Mouse (Mus musculus) lung, postnatal 14 days (tissue): ENCODE data around the gene 4930404H24Rik.
"Not testable (repeated sequence)": the region's sequence is repeated elsewhere in the genome, so short reads cannot be mapped to it uniquely, and the experiment has no call there.

Experiments used
- DNase-seq: peaks from one replicate; pipeline ENCODE4 v3.0.0; 2021

4930404H24Rik gene

DNA sequence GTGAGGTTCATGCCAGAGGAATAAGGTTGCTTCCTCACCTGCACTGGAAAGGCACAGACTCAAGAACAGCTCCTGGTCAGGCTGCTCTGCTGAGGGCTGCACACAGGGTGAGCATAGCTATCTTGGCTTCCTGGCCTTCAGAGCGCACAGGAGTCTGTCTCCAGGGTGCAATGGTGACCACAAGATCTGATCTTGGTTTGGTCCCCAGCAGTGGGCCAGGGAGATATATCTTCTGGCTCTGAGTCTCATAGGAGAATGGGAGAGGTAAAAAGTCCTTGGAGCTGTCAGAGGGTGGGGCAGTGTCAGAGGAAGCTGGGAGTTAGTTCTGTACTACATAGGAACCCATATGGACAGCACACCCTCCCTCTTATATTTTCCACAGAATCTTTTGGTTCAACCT, 13.1 kb upstream of the 4930404H24Rik start:
- no peak for DNase-seq

DNA sequence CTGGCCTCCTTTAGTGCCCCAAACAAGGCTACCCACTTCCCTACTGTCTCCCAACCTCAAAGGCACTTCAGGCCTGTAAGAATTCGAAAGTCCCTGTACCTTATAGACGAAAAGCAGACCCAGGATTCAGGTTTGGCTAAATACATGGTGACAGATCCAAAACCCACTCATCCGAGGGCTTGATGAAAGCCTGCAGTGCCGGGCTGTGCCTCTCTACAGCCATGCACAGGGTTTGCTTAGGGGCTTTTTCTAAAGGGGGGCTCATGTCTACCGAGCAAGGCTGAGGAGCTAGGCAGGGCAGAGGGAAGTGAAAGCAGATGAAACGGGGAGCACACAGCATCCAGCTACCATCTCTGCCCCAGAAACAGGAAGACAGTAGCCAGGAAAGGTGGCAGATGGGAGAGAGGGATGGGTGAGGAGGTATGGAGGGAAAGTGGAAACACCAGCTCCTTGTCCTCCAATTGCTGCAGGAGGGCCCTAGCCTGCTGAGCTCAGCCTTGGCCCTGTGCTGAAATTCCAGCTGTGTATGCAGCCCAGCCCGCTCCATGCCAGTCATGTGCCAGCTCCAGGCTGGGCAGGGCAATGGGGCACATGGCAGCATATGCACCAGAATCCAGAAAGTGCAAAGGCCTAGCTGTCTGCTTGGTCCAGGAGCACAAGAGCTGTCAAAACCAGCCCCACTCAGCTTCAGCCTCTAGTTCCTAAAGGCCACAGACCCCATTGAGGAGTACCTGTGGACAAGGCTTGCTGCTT, 11.3 kb upstream of the 4930404H24Rik start:
- DNase-seq, result no peak

DNA sequence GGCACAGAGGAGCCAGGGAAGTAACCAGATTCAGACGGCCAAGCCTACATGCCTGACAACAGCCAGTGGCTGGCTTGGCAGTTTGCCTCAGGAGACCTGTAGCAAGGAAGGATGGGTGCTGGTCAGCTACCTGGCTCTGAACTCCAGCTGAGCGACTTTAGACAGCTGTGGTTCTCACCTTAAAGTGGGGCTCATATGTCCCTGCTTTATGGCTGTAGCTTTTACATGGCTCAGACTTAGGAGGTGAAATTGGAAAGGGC, 10.8 kb upstream of the 4930404H24Rik start:
- no peak for DNase-seq

DNA sequence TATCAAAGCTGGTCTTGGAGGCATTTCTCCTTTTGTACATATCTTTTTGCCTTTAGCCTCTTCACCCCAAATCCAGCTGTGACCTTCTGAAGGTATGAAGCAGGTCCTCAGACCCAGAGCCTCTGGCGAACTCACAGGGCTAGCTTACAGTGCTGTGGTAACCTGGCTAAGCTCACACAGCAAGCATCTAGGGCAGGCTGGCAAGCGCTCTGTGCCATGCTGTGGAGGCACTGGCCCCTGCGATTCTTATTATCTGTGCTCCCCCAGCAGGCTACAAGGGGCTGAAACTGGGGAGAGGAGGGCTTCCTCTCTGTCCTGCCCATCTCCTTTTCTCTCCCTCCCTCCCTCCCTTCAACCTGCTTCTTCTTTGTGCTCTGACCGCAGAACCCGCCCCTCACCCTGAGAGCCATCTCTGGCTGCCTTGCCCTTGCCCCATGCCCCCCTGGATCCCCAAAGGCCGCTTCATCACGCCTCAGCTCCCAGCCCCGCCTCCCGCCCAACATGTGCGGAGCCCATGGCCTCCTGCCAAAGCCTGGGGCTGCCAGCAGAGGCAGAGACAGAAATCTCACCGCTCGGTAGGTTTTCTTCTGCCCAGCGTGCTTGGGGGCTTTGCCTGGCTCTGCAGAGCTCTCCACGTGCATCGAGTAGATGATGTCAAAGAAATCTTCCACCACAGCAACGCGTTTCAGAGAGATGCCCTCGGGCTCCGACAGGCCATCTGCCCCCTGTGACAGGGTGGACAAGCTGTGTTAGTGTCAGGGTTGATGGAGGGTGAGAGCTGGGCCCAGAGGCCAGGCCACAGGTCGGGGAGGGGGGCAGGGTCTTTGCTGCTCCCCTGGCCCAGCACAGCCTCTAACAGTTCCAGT, 9.2 kb upstream of the 4930404H24Rik start:
- peak; percentile 42 for DNase-seq

DNA sequence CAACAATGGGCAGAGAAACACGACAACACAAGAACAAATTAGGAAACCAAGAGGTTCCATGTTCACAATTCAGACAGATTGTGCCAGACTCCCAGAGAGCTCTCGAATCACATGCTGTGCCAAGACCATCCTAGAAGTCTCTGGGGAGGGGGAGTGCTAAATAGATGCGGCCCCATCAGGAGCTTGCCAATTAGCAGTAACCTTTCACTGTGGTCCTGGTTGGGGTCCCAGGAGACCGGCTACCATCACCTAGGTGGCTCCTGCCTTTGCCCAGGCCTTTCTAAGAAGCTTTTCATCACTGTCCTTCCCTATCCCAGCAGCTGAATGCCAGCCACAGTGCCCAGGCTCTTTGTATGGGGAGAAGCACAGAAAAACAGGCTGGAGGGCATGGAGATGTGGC, 8.5 kb upstream of the 4930404H24Rik start:
- DNase-seq, result no peak

DNA sequence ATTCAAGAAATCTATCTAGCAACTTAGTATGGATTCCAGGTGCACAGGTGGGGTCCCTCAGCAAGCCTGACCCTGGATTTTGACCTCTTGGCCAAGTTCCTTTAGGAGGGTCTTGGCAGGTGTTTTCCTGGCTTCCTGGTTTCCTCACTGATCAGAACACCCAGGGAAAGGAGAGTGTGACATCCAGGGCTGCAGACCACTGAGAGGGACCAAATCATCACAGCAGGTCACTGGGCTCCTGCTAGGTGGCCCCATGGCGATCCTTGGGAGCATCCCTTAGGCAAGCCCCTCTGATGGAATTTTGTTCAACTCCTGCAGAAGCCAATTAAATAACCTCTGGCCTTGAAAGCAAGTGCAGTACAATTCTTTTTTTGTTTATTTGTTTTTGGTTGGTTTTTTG, 2.5 kb upstream of the 4930404H24Rik start:
- no peak for DNase-seq

DNA sequence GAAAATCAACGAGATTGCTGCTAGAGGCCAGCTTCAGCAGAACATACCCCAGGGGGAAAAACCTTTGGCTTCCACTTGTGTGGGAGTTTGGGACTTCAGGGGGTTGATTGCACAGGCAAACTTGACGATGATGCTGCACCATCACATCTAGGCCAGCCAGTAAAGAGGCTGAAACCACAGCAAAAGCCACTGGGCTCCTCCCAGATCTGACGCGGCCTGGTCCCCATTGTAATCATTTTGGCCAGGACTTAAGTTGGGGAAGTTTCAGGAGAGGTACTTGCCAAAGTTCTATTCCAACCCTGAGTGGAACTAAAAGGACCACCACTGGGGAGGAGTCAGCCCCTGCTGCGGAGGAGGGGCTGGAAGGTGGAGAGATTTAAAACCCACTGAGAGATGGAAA, 1.6 kb upstream of the 4930404H24Rik start:
- DNase-seq, result no peak

DNA sequence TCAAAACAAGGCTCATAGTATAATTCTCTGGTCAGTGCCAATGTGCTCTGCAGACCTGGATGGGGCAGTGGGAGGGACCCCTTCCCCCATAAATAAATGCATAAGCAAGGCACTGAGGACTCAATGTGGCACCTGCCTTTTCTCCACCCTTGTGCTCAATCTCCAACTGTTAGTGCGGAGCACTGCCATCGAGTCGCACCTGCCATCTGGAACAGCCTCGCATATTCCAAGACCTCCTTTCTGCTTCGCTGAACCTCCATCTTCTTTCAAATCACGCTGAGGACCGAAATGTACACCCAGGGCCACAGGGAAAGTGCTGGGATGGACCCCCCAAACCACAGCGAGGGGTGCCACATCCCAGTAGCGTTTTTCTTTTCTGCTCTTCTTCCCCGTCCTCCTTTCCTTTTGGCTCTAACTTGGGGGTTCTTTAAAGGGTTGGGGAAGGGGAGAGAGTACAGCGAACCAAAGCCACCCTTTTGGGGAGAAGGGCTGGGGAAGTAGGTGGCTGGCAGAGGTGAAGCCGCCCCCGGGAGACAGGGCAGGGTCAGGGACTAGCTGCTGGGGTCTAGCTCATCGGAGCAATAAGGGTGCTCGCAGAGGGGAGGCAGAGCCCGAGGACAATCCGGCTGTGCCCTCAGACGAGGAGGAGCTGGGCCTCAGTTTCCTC, 945 bp upstream of the 4930404H24Rik start:
- DNase-seq, result no peak

DNA sequence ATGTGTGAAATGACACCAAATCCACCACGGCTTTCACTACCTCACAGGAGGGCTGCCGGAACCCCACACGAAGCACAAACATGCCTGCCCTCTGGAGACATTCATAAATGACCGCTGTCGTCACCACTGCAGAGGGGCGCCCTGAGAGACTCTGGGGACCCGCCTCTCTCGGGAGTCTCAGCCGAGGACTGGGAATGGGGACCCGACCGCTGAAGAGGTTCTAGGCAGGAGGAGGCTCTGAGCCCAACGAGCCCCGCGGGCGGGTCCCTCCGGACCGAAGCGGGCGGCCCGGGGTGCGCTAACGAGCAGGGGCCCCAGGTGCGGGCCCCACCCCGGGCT, 442 bp upstream of the 4930404H24Rik start:
- no peak for DNase-seq

DNA sequence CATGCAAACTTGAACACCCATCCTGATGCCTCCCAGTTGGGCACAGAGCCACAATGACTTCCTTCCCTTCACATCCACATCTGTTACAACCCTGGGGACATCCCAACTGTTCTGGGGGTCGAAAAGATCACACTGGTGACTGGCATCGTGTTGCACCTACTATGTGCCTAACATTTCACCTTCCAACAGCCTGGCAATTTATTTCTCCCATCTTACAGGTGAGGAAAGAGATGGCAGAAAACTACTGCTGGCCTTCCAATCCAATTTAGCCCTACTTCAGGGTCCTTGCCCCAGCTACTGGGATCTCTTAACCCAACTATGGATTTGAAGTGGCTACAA, 772 bp downstream of the 4930404H24Rik start:
- no peak for DNase-seq

DNA sequence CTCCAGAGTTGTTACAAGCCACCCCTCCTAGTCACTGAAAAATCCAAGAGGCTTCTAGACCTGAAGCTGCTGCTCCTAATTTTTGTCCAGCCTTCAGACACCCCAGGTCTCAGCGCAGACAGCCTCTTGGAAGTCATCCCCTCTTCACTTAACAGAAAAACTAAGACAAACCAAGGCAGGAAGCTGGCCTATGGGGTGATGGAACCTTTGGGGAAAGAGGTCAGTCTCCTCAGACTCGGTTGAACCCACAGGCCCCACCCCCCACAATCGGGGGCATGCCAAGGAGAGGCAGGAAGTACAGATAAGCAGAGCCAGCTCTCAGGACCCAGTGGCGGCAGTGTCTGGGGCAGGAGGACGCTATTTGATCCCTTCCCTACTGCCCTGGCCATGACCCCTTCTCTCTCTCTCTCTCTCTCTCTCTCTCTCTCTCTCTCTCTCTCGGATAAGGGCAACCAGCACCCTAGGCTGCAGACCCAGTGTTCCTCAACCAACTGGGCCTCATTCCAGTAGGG, 1.2 kb downstream of the 4930404H24Rik start:
- no peak for DNase-seq

DNA sequence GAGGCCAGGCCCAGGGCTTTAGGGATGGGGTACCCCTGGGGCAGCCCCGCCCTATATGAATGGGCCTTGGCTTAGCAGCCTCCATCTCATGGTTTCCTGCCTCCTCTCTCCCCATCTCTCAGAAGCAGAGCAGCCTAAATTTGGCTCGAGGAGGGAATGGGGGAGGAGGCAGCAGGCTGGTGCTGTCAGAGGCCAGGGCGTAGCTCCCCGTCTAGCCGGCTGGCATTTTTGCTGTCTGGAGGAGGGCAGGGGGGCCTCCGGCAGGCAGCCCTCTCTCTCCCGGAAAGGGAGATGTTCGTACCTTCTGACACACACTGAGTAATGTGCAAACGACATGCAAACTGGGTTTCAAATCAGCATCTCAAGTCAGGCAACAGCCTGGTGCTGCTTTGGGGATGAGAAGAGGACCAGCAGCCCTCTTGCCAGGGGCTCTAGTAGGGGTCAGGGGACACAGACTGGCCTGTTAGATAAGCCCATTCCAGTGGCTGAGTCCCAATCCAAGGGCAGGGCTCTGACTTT, 1.8 kb downstream of the 4930404H24Rik start:
- no peak for DNase-seq

DNA sequence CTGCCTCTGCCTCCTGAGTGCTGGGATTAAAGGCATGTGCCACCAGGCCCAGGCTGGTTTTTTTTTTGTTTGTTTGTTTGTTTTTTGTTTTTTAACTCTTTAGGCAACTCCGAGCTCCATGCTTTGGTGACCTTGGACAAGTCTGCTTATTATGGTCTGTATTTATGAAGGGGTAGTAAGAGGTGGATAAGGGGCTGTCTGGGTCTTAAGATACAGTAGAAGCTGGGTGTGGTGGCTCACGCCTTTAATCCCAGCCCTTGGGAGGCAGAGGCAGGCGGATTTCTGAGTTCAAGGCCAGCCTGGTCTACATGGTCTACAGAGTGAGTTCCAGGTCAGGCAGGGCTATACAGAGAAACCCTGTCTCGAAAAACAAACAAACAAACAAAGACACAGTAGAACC, 2.8 kb downstream of the 4930404H24Rik start:
- DNase-seq, result not testable (repeated sequence)

DNA sequence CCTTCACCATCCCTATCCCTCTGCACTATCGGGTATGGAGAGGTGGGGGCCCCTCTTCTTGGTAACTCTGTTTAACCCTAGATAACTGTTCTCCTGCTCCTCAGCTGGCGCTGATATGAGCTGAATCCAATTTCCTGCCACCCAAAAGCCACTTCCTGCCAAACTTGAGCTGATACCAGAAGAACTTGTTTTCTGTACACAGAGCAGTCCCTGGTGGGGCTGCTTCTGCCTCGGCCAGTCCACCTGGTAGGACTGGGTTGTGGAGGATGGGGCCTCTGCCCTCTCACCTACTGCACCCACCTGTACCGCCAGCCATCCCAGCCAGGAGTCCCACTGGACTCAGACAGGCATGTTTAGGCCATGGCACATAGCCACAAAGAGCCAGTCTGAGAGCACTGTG, 3.2 kb downstream of the 4930404H24Rik start:
- DNase-seq, result no peak

DNA sequence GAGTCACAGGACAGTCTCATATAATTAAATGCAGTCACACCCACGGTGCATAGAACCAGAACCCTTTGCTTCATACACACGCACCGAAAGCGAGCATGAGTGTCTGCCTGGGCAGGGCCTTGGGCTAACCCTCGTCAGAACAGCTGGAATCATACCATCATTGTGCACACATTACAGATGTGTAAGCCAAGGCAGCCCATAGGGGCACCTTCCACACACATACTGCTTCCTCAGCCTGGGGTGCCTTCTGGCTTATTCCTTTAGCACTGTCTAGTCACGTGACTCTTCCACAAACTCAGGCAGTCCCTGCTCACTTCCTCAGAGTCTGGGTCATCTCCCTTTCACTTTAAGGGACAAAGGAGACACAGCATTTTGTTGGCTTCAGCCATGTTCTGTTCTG, 3.7 kb downstream of the 4930404H24Rik start:
- DNase-seq, result no peak

DNA sequence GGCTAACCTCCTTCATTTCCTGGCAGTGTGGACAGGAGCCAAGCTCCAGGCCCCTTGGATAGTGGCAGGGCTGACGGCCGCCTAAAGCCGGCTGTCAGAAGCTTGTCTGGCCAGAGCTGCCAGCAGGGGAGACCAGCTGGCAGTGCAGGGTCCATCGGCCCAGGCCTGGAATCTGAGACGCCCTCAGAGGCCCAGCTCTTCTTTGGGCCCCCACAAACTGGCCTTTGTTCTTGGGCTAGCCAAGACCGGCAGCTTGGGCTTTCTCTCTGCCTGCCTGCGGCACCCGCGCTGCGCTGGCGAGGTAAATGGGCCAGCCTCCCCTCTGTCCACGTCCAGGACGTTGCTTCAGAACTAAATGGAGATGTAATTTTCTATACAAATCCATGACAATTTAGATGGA, 4.3 kb downstream of the 4930404H24Rik start:
- DNase-seq, result no peak

DNA sequence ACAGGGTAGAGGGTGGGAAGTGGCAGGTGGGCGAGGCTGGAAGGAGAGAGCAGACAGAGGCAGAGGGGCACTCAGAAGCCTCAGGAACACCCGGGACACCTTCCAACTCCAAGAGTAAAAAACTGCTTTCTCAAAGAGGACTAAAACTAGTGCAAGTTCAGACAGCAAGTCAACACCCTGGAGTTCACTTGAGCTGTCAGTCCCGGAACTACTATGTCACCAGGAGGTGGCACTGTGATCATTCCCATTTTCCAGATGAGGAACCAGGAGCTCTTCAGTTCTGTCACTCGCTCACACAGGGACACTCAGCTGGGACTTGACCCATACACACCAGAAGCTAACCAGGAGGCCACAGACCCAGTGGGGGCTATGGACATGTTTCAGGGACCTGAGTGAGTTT, 6.6 kb downstream of the 4930404H24Rik start:
- peak; percentile 45 for DNase-seq

DNA sequence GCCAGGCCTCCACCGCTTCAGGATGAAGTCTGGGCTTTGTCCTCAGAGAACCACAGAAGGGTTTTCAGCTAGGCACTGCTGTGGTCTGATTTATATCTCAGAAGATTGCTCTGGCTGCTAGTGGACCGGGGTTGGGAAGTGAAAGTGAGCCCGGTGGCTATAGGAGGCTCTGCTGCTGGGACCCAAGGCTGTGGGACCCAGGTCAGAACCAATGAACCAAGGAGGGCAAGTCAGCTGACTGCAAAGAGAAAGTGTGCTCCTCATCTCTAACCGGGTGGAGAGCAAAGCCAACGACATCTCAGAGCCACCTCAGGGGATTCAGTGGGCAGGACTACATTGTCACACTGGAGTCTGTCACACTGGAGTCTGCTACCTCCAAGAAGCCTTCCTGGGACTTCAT, 13.8 kb downstream of the 4930404H24Rik start:
- DNase-seq, result no peak

DNA sequence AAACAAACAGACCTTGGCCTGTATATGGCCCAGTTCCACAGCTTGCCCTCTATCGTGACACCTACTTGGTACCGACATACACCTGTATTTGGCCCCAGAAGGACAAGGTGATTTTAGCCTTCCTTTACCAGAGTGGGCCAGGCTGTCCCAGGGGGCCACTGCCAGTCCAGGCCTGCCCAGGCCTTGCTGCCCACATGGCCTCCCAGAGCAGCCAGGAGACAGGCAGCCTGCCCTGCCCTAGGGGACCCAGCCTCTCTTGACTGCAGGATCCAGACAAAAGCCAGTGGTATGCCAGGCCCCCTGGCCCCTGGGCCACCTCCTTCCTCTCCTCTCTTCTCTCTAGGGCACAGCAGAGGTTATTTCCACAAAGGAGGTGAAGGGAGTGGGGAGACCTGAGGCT, 15.4 kb downstream of the 4930404H24Rik start:
- no peak for DNase-seq

DNA sequence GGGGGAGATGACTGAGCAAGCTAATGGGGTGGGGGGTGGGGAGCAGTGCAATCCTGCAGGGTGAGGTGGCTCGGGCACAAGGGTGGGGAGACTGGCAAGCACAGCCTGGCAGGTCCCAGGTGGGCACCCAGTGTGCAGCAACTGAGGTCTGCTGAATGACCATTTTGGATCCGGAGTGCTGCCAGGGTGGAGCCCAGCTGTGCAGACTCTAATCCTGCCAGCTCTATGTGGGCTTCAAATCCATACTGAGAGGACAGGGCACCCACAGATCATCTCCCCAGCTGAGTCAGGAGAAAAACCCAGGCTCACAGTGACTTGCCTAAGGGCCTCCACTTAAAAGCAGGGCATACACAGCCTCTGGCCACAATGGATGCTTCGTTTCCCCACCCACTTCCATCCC, 15.8 kb downstream of the 4930404H24Rik start:
- no peak for DNase-seq

DNA sequence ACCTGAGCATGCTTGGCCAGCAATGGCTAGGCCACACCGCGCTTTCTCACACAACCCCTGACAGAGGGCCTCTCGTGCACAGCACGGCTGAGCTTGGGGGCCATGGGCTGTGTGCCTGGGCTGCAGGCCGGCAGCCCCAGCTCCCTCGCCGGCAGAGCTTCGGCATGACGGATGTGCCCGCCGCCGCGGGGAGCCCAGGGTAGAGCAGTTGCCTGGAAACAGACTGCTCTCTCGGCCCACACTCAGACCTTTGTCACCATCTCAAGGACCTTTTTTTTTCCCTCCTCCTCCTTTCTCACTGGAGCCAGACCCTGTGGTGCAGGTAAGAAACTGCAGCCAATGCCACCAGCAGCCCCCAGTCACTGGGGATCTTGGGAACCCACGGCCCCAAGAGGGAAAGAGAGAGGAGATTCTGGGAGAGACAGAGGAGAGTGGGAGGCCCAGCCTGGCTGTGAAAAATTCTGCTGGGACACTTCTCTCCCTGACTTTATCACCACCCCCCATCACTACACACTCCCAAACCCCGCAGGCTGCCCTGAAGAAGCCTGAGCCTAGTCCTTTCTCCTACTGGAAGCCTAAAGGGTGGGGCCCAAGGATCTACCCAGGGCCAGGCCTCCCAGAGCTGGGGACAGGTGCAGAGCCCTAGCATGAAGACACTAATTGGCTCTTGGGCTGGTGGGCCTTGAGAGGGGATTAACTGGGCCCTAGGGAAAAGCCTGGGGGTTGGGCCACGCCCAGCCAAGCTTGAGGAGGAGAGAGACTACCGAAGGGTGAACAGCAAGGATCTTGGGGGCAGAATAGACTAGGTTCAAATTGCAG, 16.8 kb downstream of the 4930404H24Rik start:
- DNase-seq, result no peak

DNA sequence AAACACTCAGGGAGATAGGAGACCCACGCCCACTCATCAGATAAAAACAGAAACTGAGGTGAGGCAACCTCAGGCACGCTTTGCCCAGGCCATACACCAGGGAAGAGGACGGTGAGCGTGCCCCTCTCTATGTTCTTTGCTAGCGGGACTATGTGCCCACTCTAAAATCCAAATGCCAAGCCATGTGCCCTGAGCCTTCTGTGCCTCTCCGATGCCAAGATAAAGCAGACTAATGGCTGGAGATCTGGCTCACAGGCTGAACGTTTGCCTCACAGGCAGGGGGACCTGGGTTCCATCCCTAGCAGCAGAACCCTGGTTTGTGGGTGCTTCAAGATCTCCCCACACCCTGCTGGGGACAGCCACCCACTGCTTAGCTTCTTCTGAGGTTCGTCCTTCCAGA, 17.5 kb downstream of the 4930404H24Rik start:
- no peak for DNase-seq

DNA sequence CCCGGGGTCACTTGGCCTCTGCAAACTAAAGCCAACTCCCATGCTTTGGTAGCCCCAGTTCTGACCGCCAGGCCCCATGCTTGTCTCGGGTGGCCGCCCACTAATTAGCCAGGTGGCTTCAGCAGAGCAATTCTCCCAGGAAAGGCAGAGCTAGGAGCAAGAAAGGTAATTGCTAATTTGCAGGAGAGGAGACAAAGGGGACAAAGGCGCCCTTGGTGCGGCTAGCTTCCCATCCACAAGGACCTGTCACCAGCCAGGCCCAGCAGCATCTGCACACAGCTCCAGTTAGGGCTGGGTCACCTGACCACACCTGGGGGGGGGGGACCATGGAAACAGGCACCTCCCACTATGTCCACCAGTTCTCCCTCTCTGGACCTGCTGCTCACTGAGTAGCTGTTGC, 19.0 kb downstream of the 4930404H24Rik start:
- no peak for DNase-seq
